Mouse (Mus musculus) megakaryocyte progenitor cell, adult 5-6 weeks (primary cell): ENCODE results near the gene Spata25. TPM values are rescaled to one million over a fixed set of nuclear protein-coding genes. Genes with fewer than 3 reads are reported as not detected.
"Not testable (repeated sequence)": the region's sequence is repeated elsewhere in the genome, so short reads cannot be mapped to it uniquely, and the experiment has no call there.

ENCODE experiments used
- ATAC-seq: replicated peaks from 2 replicates; pipeline ENCODE4 v1.8.0; 2016; ENCODE audit warnings: mild to moderate bottlenecking, moderate TSS enrichment, inconsistent platforms; ENCODE audit not compliant: poor library complexity
- total RNA-seq, 2 experiments: library from RNA; stranded (forward) in 1 of 2; stranded (reverse) in 1 of 2; fragments of 157-497, 149-512 nt in 1 of 2; fragments of 200-1000 nt in 1 of 2; gene quantifications; 2 replicates each; pipeline versions ENCODE4 v1.2.3 to v1.2.4; 2015 to 2017

The Spata25 gene
- total RNA-seq (2015) (not detected in 2 replicates), total RNA-seq (2017) (not detected in 2 replicates)

GRCm38 (mm10) chr2:164828437-164828836 lies at the start of gene Spata25:
Gene Spata25, minus strand, starts transcription at chr2:164828537.
- ATAC-seq, result no peak

GRCm38 (mm10) chr2:164877376-164878215 lies 49.3 kb upstream of the Spata25 start:
- ATAC-seq, result not testable (repeated sequence)

- not testable (repeated sequence) for ATAC-seq
Observed at GRCm38 (mm10) chr2:164875648-164876047, 47.3 kb upstream of the Spata25 start.

- no peak for ATAC-seq
Observed at GRCm38 (mm10) chr2:164874239-164874769, 46.0 kb upstream of the Spata25 start.

GRCm38 (mm10) chr2:164873621-164874020 lies 45.3 kb upstream of the Spata25 start:
- no peak for ATAC-seq

- no peak for ATAC-seq
Observed at GRCm38 (mm10) chr2:164871602-164872303, 43.4 kb upstream of the Spata25 start.

GRCm38 (mm10) chr2:164868491-164868890 lies 40.2 kb upstream of the Spata25 start:
- peak; percentile 56 for ATAC-seq

- ATAC-seq, result no peak
Observed at GRCm38 (mm10) chr2:164867566-164867965, 39.2 kb upstream of the Spata25 start.

GRCm38 (mm10) chr2:164866741-164867551 lies 38.6 kb upstream of the Spata25 start:
- ATAC-seq, result peak; percentile 47

- ATAC-seq, result peak; percentile 37; the same call in 1 of the 2 replicates
Observed at GRCm38 (mm10) chr2:164864593-164864992, 36.3 kb upstream of the Spata25 start.

- ATAC-seq, result not testable (repeated sequence)
Observed at GRCm38 (mm10) chr2:164863411-164863810, 35.1 kb upstream of the Spata25 start.

GRCm38 (mm10) chr2:164862179-164862861 lies 34.0 kb upstream of the Spata25 start:
- peak; percentile 44 for ATAC-seq

- ATAC-seq, result no peak
Observed at GRCm38 (mm10) chr2:164861094-164861493, 32.8 kb upstream of the Spata25 start.

GRCm38 (mm10) chr2:164859640-164860432 lies 31.5 kb upstream of the Spata25 start:
- no peak for ATAC-seq

- no peak for ATAC-seq
Observed at GRCm38 (mm10) chr2:164859155-164859554, 30.8 kb upstream of the Spata25 start.

- no peak for ATAC-seq
Observed at GRCm38 (mm10) chr2:164857842-164858553, 29.7 kb upstream of the Spata25 start.

GRCm38 (mm10) chr2:164857101-164857821 lies 28.9 kb upstream of the Spata25 start, which contains the start of gene Pltp:
Gene Pltp, minus strand, starts transcription at chr2:164857711.
- ATAC-seq, result peak; percentile 62
